Mouse (Mus musculus): ENCODE measurements around the gene Fbxo30. TPM values are rescaled to one million over a fixed set of nuclear protein-coding genes. Genes with fewer than 3 reads are reported as not detected.

The Fbxo30 gene
- polyA plus RNA-seq, 1 experiment from 2014 or later, result 29.6 TPM

- no peaks in the 10 kb centered on the region for H3K36me3 ChIP-seq
- H3K4me2 ChIP-seq (replicated peaks), result no peak overlapping the region
- H3K4me1 ChIP-seq, result no peaks in the 10 kb centered on the region
- no peak overlapping the region for H3K9ac ChIP-seq
- 71% methylated on average over 4 of the region's 4 CpGs for WGBS
- no peak overlapping the region for H3K27ac ChIP-seq (replicated peaks)
- no peaks in the 10 kb centered on the region for H3K9me3 ChIP-seq (replicated peaks)
- H3K4me3 ChIP-seq (replicated peaks), result no peak overlapping the region
- ATAC-seq (ENCODE audit: insufficient number of reproducible peaks, low FRiP score, low TSS enrichment, low read depth), result no peak
- H3K27me3 ChIP-seq, result no peaks in the 10 kb centered on the region
These were observed 42.2 kb downstream of the Fbxo30 start for GRCm38 (mm10) chr10:11323202-11323898.

GRCm38 (mm10) chr10:11326526-11326925 lies 45.4 kb downstream of the Fbxo30 start:
- Histone ChIP-seq H3K27me3 (no peaks in the 10 kb centered on the region), H3K27ac (replicated peaks) (no peak overlapping the region)
- 89% methylated on average over 3 of the region's 3 CpGs for WGBS

GRCm38 (mm10) chr10:11343205-11344141 lies 62.3 kb downstream of the Fbxo30 start, which contains the start of gene Epm2a:
Epm2a (plus strand) TSS chr10:11343404.
- Histone ChIP-seq H3K4me3 (replicated peaks) (peak within 1 kb of the TSS; percentile 65), H3K36me3 (no peaks in the 10 kb centered on the region)

More at GRCm38 (mm10) chr10:11326526-11326925, 45.4 kb downstream of the Fbxo30 start:
- no peaks in the 10 kb centered on the region for H3K36me3 ChIP-seq
- no peaks in the 10 kb centered on the region for H3K9me3 ChIP-seq (replicated peaks)
- H3K4me2 ChIP-seq (replicated peaks), result no peak overlapping the region
- no peak for ATAC-seq (ENCODE audit: insufficient number of reproducible peaks, low FRiP score, low TSS enrichment, low read depth)
- no peak overlapping the region for H3K9ac ChIP-seq
- H3K4me1 ChIP-seq, result no peaks in the 10 kb centered on the region
- no peak overlapping the region for H3K4me3 ChIP-seq (replicated peaks)

GRCm38 (mm10) chr10:11344536-11345468 lies 63.7 kb downstream of the Fbxo30 start:
- no peaks in the 10 kb centered on the region for H3K4me1 ChIP-seq
- H3K27ac ChIP-seq (replicated peaks), result no peak overlapping the region
- no peaks in the 10 kb centered on the region for H3K9me3 ChIP-seq (replicated peaks)
- H3K4me2 ChIP-seq (replicated peaks), result no peak overlapping the region
- 73% methylated on average over 18 of the region's 18 CpGs for WGBS
- no peaks in the 10 kb centered on the region for H3K36me3 ChIP-seq
- H3K27me3 ChIP-seq, result no peaks in the 10 kb centered on the region
- H3K4me3 ChIP-seq (replicated peaks), result no peak overlapping the region
- no peak overlapping the region for H3K9ac ChIP-seq
- ATAC-seq (ENCODE audit: insufficient number of reproducible peaks, low FRiP score, low TSS enrichment, low read depth), result no peak

More at GRCm38 (mm10) chr10:11343205-11344141, 62.3 kb downstream of the Fbxo30 start, which contains the start of gene Epm2a:
- no peaks in the 10 kb centered on the region for H3K9me3 ChIP-seq (replicated peaks)
- peak within 1 kb of the TSS; percentile 97 for H3K27ac ChIP-seq (replicated peaks)
- peak within 1 kb of the TSS; percentile 66 for H3K4me2 ChIP-seq (replicated peaks)
- peak; percentile 98 for ATAC-seq (ENCODE audit: insufficient number of reproducible peaks, low FRiP score, low TSS enrichment, low read depth)
- H3K9ac ChIP-seq, result peak within 1 kb of the TSS; percentile 79
- WGBS, result under 1% methylated on average over 106 of the region's 106 CpGs
- H3K4me1 ChIP-seq, result no peaks in the 10 kb centered on the region
- no peaks in the 10 kb centered on the region for H3K27me3 ChIP-seq

Other genes starting within 250 kb of the Fbxo30 start
- 0.11 TPM in 2 replicates for gene Grm1, start 199.0 kb upstream of the Fbxo30 start, polyA plus RNA-seq (2015; fragmentation: Nextera tagmentation; extraction: Ambion mirVana)
- 15.5 and 16.1 TPM in 2 replicates for gene Shprh, start 131.9 kb upstream of the Fbxo30 start, polyA plus RNA-seq (2015; fragmentation: Nextera tagmentation; extraction: Ambion mirVana)
- gene Epm2a, start 62.1 kb downstream of the Fbxo30 start, polyA plus RNA-seq (2015; fragmentation: Nextera tagmentation; extraction: Ambion mirVana), result 0.12 and 0.30 TPM in 2 replicates

Data from embryonic facial prominence, embryonic 15.5 days (tissue).